Mouse (Mus musculus) liver, embryonic 14.5 days (tissue): ENCODE measurements around the gene Hc. TPM values are rescaled to one million over a fixed set of nuclear protein-coding genes. Genes with fewer than 3 reads are reported as not detected.

ENCODE experiments used
- ATAC-seq: fragments of 200-750 bp; cut with Nextera tagmentation; 2 replicates; pipeline ENCODE4 v1.8.0; 2017; ENCODE audit warnings: moderate number of reproducible peaks, mild to moderate bottlenecking, moderate library complexity; ENCODE audit not compliant: insufficient read depth
- DNase-seq, 3 experiments: peaks; one replicate each; pipeline ENCODE4 v3.0.0-alpha.2; 2012 to 2013; ENCODE audit warnings: low read depth in 3 of 3, low spot score in 3 of 3
- H3K27ac ChIP-seq: fragments of 300-500 bp; sonication (generic); 2 replicates; pipeline ENCODE4 v1.5.1; 2014; ENCODE audit warnings: moderate library complexity, mild to moderate bottlenecking, control low read depth, inconsistent platforms
- H3K27me3 ChIP-seq: fragments of 300-500 bp; sonication (generic); 2 replicates; pipeline ENCODE4 v1.6.1; 2014; ENCODE audit warnings: mild to moderate bottlenecking, low read length, moderate library complexity; ENCODE audit not compliant: control insufficient read depth, insufficient read depth
- H3K36me3 ChIP-seq: fragments of 300-500 bp; sonication (generic); replicated peaks from 2 replicates; pipeline ENCODE4 v1.6.1; 2014; ENCODE audit warnings: low read depth; ENCODE audit not compliant: control insufficient read depth, insufficient read depth
- H3K4me1 ChIP-seq, 2 experiments: fragments of 200-500 bp in 1 of 2; fragments of 300-500 bp in 1 of 2; sonication (generic) in 1 of 2; replicated peaks; 2 replicates each; pipeline ENCODE4 v1.6.1; 2012 to 2014; ENCODE audit warnings: antibody characterized with exemption in 1 of 2, inconsistent platforms in 1 of 2, low read length in 1 of 2; ENCODE audit not compliant: control insufficient read depth in 2 of 2, insufficient read depth in 2 of 2
- H3K4me2 ChIP-seq: fragments of 300-500 bp; sonication (generic); 2 replicates; pipeline ENCODE4 v1.6.1; 2014; ENCODE audit warnings: low read depth, mild to moderate bottlenecking, control low read depth, moderate library complexity
- H3K4me3 ChIP-seq, 2 experiments: fragments of 200-500 bp in 1 of 2; fragments of 300-500 bp in 1 of 2; sonication (generic) in 1 of 2; 2 replicates each; pipeline ENCODE4 v1.5.1; 2012 to 2014; ENCODE audit warnings: low read depth in 2 of 2, low read length in 2 of 2, mild to moderate bottlenecking in 2 of 2, control low read depth in 1 of 2, inconsistent platforms in 1 of 2, moderate library complexity in 1 of 2; ENCODE audit not compliant: insufficient read depth in 1 of 2
- H3K9ac ChIP-seq: fragments of 300-500 bp; sonication (generic); replicated peaks from 2 replicates; pipeline ENCODE4 v1.6.1; 2014; ENCODE audit warnings: mild to moderate bottlenecking, control low read depth, moderate library complexity
- H3K9me3 ChIP-seq: fragments of 300-500 bp; sonication (generic); 2 replicates; pipeline ENCODE4 v1.6.1; 2016; ENCODE audit warnings: low read length, mixed read lengths; ENCODE audit not compliant: control insufficient read depth
- CTCF ChIP-seq: IDR thresholded peaks from 2 replicates; pipeline ENCODE4 v1.5.1; 2016; ENCODE audit warnings: antibody characterized with exemption, low read depth, control low read depth
- EP300 ChIP-seq: IDR thresholded peaks from 2 replicates; pipeline ENCODE4 v1.6.1; 2016; ENCODE audit warnings: antibody characterized with exemption, low read depth
- WGBS: fragments of 180-500 bp; shearing (Covaris S2); extraction: QIAGEN DNeasy Blood & Tissue Kit; methylation state at CpG from one replicate; pipeline ENCODE4 v1.1.7; 2014; ENCODE audit not compliant: insufficient replicate concordance; 5-methylcytosine and 5-hydroxymethylcytosine counted together
- polyA plus RNA-seq, 2 experiments: library from polyadenylated mRNA; depleted of rRNA in 1 of 2; stranded (reverse) in 1 of 2; unstranded in 1 of 2; fragments of >200 nt; fragmentation: Nextera tagmentation in 1 of 2; extraction: Ambion mirVana in 1 of 2; gene quantifications; 2 replicates each; pipeline versions ENCODE4 v1.2.1 to v1.2.3; 2012 to 2014

Hc gene
- polyA plus RNA-seq, 2 experiments = 37.4 to 56.3 TPM

DNA sequence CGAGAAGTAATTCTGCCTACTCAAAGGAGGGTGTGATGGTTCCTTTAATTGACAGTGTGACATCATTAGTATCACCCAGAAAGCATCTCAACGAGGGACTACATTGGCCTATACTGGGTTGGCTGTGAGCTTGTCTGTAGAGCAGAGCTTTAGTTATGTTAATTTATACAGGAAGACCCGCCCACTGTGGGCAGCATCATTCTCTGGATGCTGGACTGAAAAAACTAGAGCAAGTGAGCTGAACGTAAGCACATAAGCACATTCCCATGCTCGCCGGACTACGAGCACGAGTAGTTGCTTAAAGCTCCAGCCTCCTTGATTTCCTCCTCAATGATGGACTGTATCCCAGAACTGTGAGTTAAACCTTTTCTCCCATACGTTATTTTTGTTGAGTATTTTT, 62.3 kb downstream of the Hc start:
- TF ChIP-seq EP300 (no peak), CTCF (no peak)
- no peaks in the 10 kb centered on the region for H3K9me3 ChIP-seq
- H3K4me1 ChIP-seq = no peaks in the 10 kb centered on the region; a peak in 1 of 4 replicates
- H3K27me3 ChIP-seq = no peaks in the 10 kb centered on the region
- no peak overlapping the region for H3K9ac ChIP-seq
- DNase-seq (no peak), ATAC-seq (no peak)
- 72% methylated on average over 9 of the region's 9 CpGs for WGBS
- no peak overlapping the region for H3K4me2 ChIP-seq
- H3K4me3 ChIP-seq = no peak overlapping the region
- H3K27ac ChIP-seq = no peak overlapping the region
- no peaks in the 10 kb centered on the region for H3K36me3 ChIP-seq

GRCm38 (mm10) chr2:34996506-34996905, 64.7 kb downstream of the Hc start:
- 51% methylated on average over 5 of the region's 5 CpGs for WGBS

GRCm38 (mm10) chr2:34993696-34994356, 67.4 kb downstream of the Hc start:
- ATAC-seq = no peak
- no peak overlapping the region for H3K9ac ChIP-seq
- no peaks in the 10 kb centered on the region for H3K4me1 ChIP-seq
- TF ChIP-seq EP300 (no peak), CTCF (no peak)
- no peaks in the 10 kb centered on the region for H3K27me3 ChIP-seq
- no peaks in the 10 kb centered on the region for H3K36me3 ChIP-seq
- DNase-seq = no peak
- H3K4me3 ChIP-seq = no peak overlapping the region
- no peaks in the 10 kb centered on the region for H3K9me3 ChIP-seq
- no peak overlapping the region for H3K27ac ChIP-seq
- 64% methylated on average over 5 of the region's 5 CpGs for WGBS
- H3K4me2 ChIP-seq = no peak overlapping the region

More at GRCm38 (mm10) chr2:34996506-34996905, 64.7 kb downstream of the Hc start:
- H3K4me1 ChIP-seq = no peaks in the 10 kb centered on the region; a peak in 1 of 4 replicates
- no peaks in the 10 kb centered on the region for H3K27me3 ChIP-seq
- no peaks in the 10 kb centered on the region for H3K36me3 ChIP-seq
- H3K9me3 ChIP-seq = no peaks in the 10 kb centered on the region
- DNase-seq (no peak), ATAC-seq (no peak)
- no peak overlapping the region for H3K9ac ChIP-seq
- no peak overlapping the region for H3K27ac ChIP-seq
- TF ChIP-seq EP300 = no peak
- no peak for TF ChIP-seq CTCF
- no peak overlapping the region for H3K4me2 ChIP-seq
- H3K4me3 ChIP-seq = no peak overlapping the region

- Histone ChIP-seq H3K27ac (no peak overlapping the region), H3K4me2 (no peak overlapping the region), H3K9me3 (no peaks in the 10 kb centered on the region), H3K27me3 (no peaks in the 10 kb centered on the region), H3K9ac (no peak overlapping the region), H3K4me1 (no peaks in the 10 kb centered on the region), H3K4me3 (no peak overlapping the region), H3K36me3 (no peaks in the 10 kb centered on the region)
- WGBS = 28% methylated on average over 9 of the region's 9 CpGs
- DNase-seq (no peak), ATAC-seq (no peak)
- no peak for TF ChIP-seq CTCF
- no peak for TF ChIP-seq EP300
Observed at GRCm38 (mm10) chr2:34992729-34993695, 68.2 kb downstream of the Hc start.

GRCm38 (mm10) chr2:34991966-34992365, 69.3 kb downstream of the Hc start:
- Histone ChIP-seq H3K4me1 (no peaks in the 10 kb centered on the region), H3K4me2 (no peak overlapping the region), H3K27me3 (no peaks in the 10 kb centered on the region), H3K36me3 (no peaks in the 10 kb centered on the region), H3K9ac (no peak overlapping the region), H3K4me3 (no peak overlapping the region), H3K9me3 (no peaks in the 10 kb centered on the region), H3K27ac (no peak overlapping the region)
- no peak for DNase-seq
- ATAC-seq = no peak
- TF ChIP-seq EP300 (no peak), CTCF (no peak)
- 52% methylated on average over 3 of the region's 3 CpGs for WGBS
